Mouse (Mus musculus) hindbrain, embryonic 12.5 days (tissue): ENCODE data around the gene Igbp1. TPM values are rescaled to one million over a fixed set of nuclear protein-coding genes. Genes with fewer than 3 reads are reported as not detected.

Experiments
- ATAC-seq: fragments of 200-750 bp; cut with Nextera tagmentation; 2 replicates; pipeline ENCODE4 v1.8.0; 2017; ENCODE audit warnings: moderate TSS enrichment; ENCODE audit not compliant: low FRiP score
- H3K27ac ChIP-seq: fragments of 300-500 bp; sonication (generic); 2 replicates; pipeline ENCODE4 v1.5.1; 2016; ENCODE audit warnings: mild to moderate bottlenecking
- H3K27me3 ChIP-seq: fragments of 300-500 bp; sonication (generic); 2 replicates; pipeline ENCODE4 v1.6.1; 2016; ENCODE audit warnings: mild to moderate bottlenecking
- H3K36me3 ChIP-seq: fragments of 300-500 bp; sonication (generic); 2 replicates; pipeline ENCODE4 v1.6.1; 2016; ENCODE audit warnings: mild to moderate bottlenecking
- H3K4me1 ChIP-seq: fragments of 300-500 bp; sonication (generic); 2 replicates; pipeline ENCODE4 v1.6.1; 2016
- H3K4me2 ChIP-seq: fragments of 300-500 bp; sonication (generic); replicated peaks from 2 replicates; pipeline ENCODE4 v1.6.1; 2016; ENCODE audit warnings: mild to moderate bottlenecking
- H3K4me3 ChIP-seq: fragments of 300-500 bp; sonication (generic); 2 replicates; pipeline ENCODE4 v1.5.1; 2016; ENCODE audit warnings: mild to moderate bottlenecking
- H3K9ac ChIP-seq: fragments of 300-500 bp; sonication (generic); 2 replicates; pipeline ENCODE4 v1.6.1; 2016; ENCODE audit warnings: mild to moderate bottlenecking, moderate library complexity
- H3K9me3 ChIP-seq: fragments of 300-500 bp; sonication (generic); replicated peaks from 2 replicates; pipeline ENCODE4 v1.6.1; 2016; ENCODE audit warnings: mild to moderate bottlenecking
- WGBS: fragments of 180-500 bp; shearing (Covaris S2); methylation state at CpG from one replicate; pipeline ENCODE4 v1.1.7; 2016; 5-methylcytosine and 5-hydroxymethylcytosine counted together
- polyA plus RNA-seq: library from polyadenylated mRNA; unstranded; fragments of >200 nt; fragmentation: Nextera tagmentation; extraction: Ambion mirVana; gene quantifications from 2 replicates; pipeline ENCODE4 v1.2.1, GENCODE M21; 2016

Igbp1 gene
- 30.8 and 31.2 TPM in 2 replicates for polyA plus RNA-seq

DNA sequence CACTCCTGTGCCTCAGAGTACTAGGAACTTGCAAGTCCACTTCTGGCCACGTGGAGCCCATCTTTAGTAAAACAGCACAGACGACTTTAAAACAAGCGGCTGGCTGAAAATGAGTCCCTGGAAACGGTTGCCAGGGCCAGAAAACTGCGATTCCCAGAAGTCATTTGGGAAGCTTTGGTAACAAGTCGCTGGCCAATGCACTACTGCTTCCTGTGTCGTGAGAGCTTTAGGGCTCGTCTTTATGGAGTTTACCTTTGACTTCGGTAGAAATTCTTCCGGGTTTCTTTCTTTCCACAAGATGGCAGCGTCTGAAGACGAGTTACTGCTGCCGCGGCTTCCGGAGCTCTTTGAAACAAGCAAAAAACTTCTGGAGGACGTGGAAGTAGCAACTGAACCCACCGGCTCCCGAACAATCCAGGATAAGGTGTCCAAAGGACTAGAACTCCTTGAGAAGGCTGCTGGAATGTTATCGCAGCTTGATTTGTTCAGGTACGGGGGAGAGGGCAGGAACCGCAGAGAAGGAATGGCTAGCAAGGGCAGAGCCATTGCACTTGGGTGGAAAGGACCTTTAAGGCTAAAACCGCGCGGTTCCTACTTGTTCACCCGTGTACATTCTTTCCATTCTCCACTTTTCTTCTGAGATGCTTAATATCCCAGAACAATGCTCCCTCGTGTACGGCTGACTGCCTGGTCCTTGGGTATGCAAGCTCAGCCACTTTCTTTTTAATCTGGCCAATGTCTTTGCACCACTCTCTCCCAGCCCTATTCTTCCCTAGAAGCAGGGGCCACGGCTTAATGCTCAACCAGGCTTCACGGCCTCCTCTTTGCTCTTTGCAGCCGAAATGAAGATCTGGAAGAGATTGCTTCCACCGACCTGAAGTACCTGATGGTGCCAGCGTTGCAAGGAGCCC is at the start of gene Igbp1:
Igbp1 (plus strand) TSS at position 224 of the 911 bp plus-strand sequence.
- H3K4me1 ChIP-seq, result 0 out of 2 replicates have a peak, but pooled peaks cover 4% of the 10 kb centered on the region
- peak within 1 kb of the TSS; percentile 61 for H3K4me2 ChIP-seq
- peaks cover 16% of the 10 kb centered on the region for H3K27me3 ChIP-seq
- H3K27ac ChIP-seq, result no peak within 1 kb of the TSS
- peak within 1 kb of the TSS; percentile 66 for H3K9ac ChIP-seq
- peak; percentile 97 for ATAC-seq
- 20% methylated on average over 32 of the region's 32 CpGs for WGBS
- H3K4me3 ChIP-seq, result peak within 1 kb of the TSS; percentile 55
- H3K9me3 ChIP-seq, result no peaks in the 10 kb centered on the region
- 0 out of 2 replicates have a peak, but pooled peaks cover 11% of the 10 kb centered on the region for H3K36me3 ChIP-seq

DNA sequence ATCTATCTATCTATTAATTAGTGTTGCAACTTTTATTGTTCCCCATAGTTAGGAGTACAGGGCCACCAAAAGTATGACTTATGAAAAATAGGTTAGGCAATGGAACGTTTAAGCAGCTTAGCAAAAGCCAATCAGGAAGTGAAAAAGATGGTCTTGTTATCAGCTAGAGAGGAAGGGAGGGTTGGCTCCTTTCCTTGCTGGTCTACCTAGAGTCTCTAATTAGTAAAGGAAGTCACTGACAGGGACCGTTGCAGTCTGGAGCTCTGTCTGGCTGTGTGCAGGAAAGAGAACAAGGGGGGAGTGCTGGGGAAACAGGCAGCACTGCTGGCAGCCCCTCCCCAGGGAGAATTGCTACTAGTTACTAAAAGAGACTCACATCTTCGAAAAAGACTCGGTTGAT is 26.0 kb upstream of the Igbp1 start:
- Histone ChIP-seq H3K36me3 (no peaks in the 10 kb centered on the region), H3K27ac (no peak overlapping the region), H3K9ac (no peak overlapping the region), H3K4me2 (no peak overlapping the region), H3K27me3 (peaks cover 17% of the 10 kb centered on the region), H3K4me1 (no peaks in the 10 kb centered on the region), H3K9me3 (no peaks in the 10 kb centered on the region), H3K4me3 (no peak overlapping the region)
- WGBS, result 70% methylated on average over 4 of the region's 4 CpGs
- ATAC-seq, result no peak

DNA sequence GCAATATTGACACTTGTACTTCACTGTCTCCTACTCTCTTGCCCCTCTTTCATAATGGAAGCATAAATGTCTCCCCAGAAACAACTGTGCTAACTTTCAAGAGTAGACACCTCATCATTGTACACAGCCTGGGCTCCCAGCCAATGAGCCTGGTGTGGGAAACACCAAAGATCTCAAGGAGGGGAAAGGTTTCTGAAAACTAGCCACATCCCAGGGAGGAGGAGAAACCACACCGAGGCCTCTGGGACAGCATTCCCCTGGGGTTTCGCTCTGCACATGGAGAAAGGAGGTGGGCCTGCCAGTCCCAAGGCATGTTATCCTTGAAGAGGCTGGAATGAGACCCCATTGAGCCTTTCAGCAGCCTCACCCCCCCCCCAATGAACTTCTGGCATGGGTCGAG is 24.0 kb upstream of the Igbp1 start:
- Histone ChIP-seq H3K27ac (no peak overlapping the region), H3K4me3 (no peak overlapping the region), H3K4me1 (no peaks in the 10 kb centered on the region), H3K36me3 (no peaks in the 10 kb centered on the region), H3K9me3 (no peaks in the 10 kb centered on the region), H3K9ac (no peak overlapping the region), H3K4me2 (no peak overlapping the region), H3K27me3 (peaks cover 18% of the 10 kb centered on the region)
- WGBS, result 94% methylated on average over 3 of the region's 3 CpGs
- no peak for ATAC-seq

DNA sequence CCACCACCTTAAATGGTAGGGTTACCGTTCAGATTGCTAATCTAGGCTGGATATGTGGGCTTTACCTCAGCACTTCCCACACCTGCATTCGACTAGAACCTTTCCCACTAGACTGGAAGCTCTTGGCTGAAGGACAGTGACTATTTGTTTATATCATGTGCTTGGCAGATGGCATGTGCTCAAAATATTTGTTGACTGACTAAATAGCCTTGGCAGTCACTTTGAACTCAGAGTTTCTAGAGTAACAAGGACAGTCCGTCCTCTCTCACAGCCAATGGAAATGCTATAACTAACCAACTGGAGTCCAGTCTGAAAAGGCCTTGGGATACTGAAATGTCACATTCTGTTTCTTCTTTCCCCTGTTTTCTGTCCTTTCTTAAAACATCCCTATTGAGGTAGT is 22.6 kb upstream of the Igbp1 start:
- WGBS, result 83% methylated on average over 3 of the region's 3 CpGs
- Histone ChIP-seq H3K4me3 (no peak overlapping the region), H3K4me2 (no peak overlapping the region), H3K9me3 (no peaks in the 10 kb centered on the region), H3K36me3 (no peaks in the 10 kb centered on the region), H3K27me3 (peaks cover 24% of the 10 kb centered on the region), H3K4me1 (no peaks in the 10 kb centered on the region), H3K27ac (no peak overlapping the region), H3K9ac (no peak overlapping the region)
- no peak for ATAC-seq

DNA sequence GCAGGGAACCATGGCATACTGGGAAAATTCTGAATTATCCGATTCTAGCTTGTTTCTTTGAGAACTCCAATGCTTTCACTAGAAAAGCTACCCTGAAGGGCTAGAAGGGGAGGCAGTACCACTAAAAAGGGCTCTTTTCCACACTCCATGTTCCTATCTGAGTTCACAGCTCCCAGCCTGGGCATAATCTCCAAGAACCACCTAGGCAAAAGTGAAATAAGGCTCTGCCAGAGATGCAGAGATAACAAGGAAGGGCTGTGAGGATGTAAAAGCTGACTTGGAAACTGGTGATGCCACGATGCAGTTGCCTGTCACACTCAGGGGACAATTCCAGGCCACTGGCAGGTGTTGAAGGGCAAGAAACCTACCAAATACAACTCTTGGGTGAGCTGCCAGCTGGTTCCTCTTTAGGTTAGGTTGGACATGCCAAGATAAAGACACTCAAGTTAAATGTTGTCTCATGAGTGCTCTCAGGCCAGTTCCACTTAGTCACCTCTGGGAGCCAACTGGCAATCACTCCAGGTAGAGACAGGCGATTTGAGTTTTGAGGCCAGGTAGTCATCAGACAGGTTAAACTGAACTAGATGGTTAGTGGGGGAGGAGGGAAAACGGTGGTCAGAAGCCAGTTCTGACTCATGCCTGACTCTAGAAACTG is 18.4 kb upstream of the Igbp1 start:
- 64% methylated on average over 4 of the region's 4 CpGs for WGBS
- H3K27ac ChIP-seq, result no peak overlapping the region
- H3K36me3 ChIP-seq, result no peaks in the 10 kb centered on the region
- no peak overlapping the region for H3K4me3 ChIP-seq
- no peaks in the 10 kb centered on the region for H3K9me3 ChIP-seq
- no peak for ATAC-seq
- no peaks in the 10 kb centered on the region for H3K4me1 ChIP-seq
- H3K27me3 ChIP-seq, result peaks cover 16% of the 10 kb centered on the region
- H3K4me2 ChIP-seq, result no peak overlapping the region
- no peak overlapping the region for H3K9ac ChIP-seq

DNA sequence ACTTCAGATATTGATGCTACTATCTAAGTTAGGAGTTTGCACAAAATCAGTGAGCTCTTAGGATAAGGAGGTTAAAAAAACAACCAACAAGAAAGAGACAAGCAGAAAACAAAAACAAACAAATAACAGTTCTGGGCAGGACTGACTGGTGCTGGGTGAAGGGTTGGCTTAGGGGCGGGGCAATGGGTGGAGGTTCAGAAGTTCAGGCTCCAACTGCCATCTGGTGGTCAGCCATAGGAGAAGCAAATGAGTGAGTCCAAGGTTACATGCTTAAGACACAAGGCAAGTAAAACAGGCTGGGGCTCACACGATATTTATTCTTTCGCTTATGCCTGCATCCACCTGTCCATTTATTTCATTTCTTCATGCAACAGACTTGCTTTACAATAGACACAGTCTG is 13.8 kb upstream of the Igbp1 start:
- peaks cover 13% of the 10 kb centered on the region for H3K27me3 ChIP-seq
- no peak overlapping the region for H3K4me2 ChIP-seq
- peak; percentile 75; the same call in 1 of the 2 replicates for ATAC-seq
- H3K9ac ChIP-seq, result no peak overlapping the region
- H3K4me1 ChIP-seq, result no peaks in the 10 kb centered on the region
- H3K27ac ChIP-seq, result no peak overlapping the region
- H3K36me3 ChIP-seq, result no peaks in the 10 kb centered on the region
- H3K9me3 ChIP-seq, result no peaks in the 10 kb centered on the region
- no peak overlapping the region for H3K4me3 ChIP-seq
- 28% methylated on average over 3 of the region's 3 CpGs for WGBS

DNA sequence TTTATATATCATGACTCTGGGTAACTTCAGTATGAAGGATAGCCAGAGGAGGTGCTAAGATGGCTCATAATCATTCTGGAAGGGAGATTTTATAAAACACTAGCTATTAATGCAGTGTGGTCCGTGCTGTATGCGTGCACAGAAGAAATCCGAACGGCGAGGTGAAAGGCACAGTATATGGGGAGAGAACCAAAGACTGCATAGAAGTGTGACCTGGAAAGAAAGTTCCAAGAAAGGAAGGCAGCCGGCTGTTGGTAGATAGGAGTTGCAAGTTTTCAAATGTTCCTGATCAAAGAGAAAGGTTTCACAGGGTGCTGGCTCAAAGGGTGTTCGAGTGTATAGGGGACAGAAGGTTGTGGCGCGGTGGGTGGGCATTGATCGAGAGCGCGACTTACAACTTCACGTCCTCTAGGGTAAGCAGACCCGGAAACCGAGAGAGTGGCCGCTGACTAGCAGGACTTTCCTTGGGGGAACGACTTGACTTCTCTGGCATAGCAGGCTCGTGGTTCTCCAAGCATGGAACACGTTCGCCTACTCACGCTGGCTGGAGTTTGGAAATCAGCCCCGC is 507 bp upstream of the Igbp1 start:
- H3K9ac ChIP-seq, result no peak overlapping the region
- peaks cover 17% of the 10 kb centered on the region for H3K27me3 ChIP-seq
- ATAC-seq, result peak; percentile 81
- 0 out of 2 replicates have a peak, but pooled peaks cover 8% of the 10 kb centered on the region for H3K36me3 ChIP-seq
- 26% methylated on average over 22 of the region's 22 CpGs for WGBS
- no peak overlapping the region for H3K27ac ChIP-seq
- H3K9me3 ChIP-seq, result no peaks in the 10 kb centered on the region
- H3K4me3 ChIP-seq, result peak overlapping the region; percentile 55
- peak overlapping the region; percentile 48 for H3K4me2 ChIP-seq
- 0 out of 2 replicates have a peak, but pooled peaks cover 4% of the 10 kb centered on the region for H3K4me1 ChIP-seq

DNA sequence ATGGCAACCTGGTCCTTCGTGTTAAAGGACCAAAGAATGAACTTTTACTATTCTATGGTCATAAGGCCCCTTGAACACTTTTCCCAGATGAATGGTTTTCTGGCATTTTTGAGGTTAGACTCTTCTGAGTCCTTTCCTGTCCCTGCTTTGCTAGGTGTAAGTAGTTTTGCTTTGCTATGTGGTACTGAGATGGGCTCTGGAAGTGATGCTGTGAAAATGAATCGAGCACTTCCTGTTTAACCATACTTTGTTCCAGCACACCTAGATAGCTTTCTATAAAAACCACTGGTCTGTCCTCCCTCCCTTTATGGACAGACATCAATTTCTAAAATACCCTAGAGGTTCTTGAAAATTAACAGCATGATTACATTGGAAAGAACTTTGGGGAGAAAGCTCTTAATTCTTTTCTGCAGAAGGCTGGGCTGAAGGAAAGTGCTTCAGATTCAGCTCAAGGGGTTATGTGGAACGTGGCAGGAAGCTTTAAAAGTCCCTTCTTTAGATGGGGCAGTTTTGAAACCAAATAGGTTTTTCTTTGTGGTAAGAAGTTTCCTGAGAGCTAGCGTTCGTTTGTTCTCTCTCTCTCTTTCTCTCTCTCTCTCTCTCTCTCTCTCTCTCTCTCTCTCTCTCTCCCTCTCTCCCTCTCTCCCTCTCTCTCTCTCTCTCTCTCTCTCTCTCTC is 10.2 kb downstream of the Igbp1 start:
- no peaks in the 10 kb centered on the region for H3K4me1 ChIP-seq
- WGBS, result 76% methylated on average over 5 of the region's 5 CpGs
- H3K36me3 ChIP-seq, result no peaks in the 10 kb centered on the region
- H3K9me3 ChIP-seq, result no peaks in the 10 kb centered on the region
- H3K9ac ChIP-seq, result no peak overlapping the region
- ATAC-seq, result no peak
- peaks cover 5% of the 10 kb centered on the region; the same call in 1 of the 2 replicates for H3K27me3 ChIP-seq
- H3K4me2 ChIP-seq, result no peak overlapping the region
- H3K27ac ChIP-seq, result no peak overlapping the region
- no peak overlapping the region for H3K4me3 ChIP-seq

DNA sequence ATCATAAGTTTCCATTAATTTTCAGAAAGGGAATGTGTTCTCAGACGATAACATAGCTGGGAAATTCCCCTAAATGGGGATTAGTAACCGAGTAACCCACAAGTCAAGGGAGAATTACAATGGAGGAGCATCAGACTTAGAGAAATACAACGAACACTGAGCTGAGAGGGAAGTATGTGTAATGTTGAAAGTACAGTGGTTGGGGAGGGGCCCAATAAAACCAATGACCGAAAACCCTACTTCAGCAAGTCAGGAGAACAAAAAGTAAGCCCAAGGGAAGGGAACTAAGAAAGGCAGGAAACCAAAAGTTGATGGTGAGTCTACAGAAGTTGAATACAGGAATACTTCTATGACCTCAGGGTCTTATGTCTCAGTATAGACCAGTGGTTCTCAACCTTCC is 14.1 kb downstream of the Igbp1 start:
- no peaks in the 10 kb centered on the region for H3K9me3 ChIP-seq
- 91% methylated on average over 4 of the region's 4 CpGs for WGBS
- peaks cover 8% of the 10 kb centered on the region; the same call in 1 of the 2 replicates for H3K27me3 ChIP-seq
- H3K4me1 ChIP-seq, result no peaks in the 10 kb centered on the region
- H3K36me3 ChIP-seq, result 0 out of 2 replicates have a peak, but pooled peaks cover 3% of the 10 kb centered on the region
- no peak overlapping the region for H3K9ac ChIP-seq
- no peak overlapping the region for H3K4me2 ChIP-seq
- no peak overlapping the region for H3K4me3 ChIP-seq
- no peak for ATAC-seq
- H3K27ac ChIP-seq, result no peak overlapping the region

DNA sequence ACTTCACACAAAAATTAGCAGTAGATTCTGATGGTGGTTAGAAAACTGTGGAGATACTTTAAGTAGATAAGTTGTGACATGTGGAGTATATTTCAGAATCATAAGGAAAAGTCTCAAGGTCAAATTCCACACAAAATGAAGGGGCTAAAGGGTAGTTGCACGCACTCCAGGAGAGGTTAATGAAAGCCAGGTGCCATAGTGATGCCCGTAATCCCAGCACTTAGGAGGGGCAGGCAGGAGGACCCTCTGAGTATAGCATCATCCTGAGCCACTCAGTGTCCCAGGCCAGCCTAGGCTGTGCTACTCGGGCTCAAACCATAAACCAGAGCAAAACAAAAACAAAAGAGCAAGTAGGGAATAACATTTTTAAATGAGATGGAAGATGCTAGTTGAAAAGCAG is 15.8 kb downstream of the Igbp1 start:
- H3K9me3 ChIP-seq, result no peaks in the 10 kb centered on the region
- H3K4me2 ChIP-seq, result no peak overlapping the region
- H3K4me3 ChIP-seq, result no peak overlapping the region
- H3K36me3 ChIP-seq, result 0 out of 2 replicates have a peak, but pooled peaks cover 3% of the 10 kb centered on the region
- ATAC-seq, result no peak
- H3K4me1 ChIP-seq, result no peaks in the 10 kb centered on the region
- 76% methylated on average over 3 of the region's 3 CpGs for WGBS
- no peak overlapping the region for H3K27ac ChIP-seq
- H3K9ac ChIP-seq, result no peak overlapping the region
- peaks cover 8% of the 10 kb centered on the region; the same call in 1 of the 2 replicates for H3K27me3 ChIP-seq

DNA sequence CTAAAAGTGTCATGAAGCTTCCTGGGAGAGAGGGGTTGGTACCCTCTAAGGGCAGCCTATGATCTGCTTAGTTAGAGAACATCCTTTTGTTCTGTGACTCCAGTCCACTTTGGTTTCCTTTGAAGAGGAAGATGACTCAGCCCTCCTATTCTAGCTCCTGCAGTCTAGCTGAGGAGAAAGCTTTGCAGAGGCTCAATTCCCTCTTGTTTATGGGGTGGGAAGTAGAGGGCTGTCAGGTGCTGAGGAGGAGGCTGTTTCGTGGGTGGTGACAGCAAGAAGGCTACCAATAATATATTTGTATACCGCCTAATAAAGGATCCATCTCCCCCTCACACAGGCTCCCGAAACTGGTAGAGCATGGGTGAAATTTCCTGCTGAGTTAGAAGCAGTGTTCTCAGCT is 22.6 kb downstream of the Igbp1 start:
- peaks cover 13% of the 10 kb centered on the region; the same call in 1 of the 2 replicates for H3K27me3 ChIP-seq
- no peaks in the 10 kb centered on the region for H3K4me1 ChIP-seq
- H3K36me3 ChIP-seq, result no peaks in the 10 kb centered on the region
- 89% methylated on average over 3 of the region's 3 CpGs for WGBS
- H3K4me3 ChIP-seq, result no peak overlapping the region
- H3K9ac ChIP-seq, result no peak overlapping the region
- no peak overlapping the region for H3K4me2 ChIP-seq
- no peak overlapping the region for H3K27ac ChIP-seq
- no peak for ATAC-seq
- H3K9me3 ChIP-seq, result no peaks in the 10 kb centered on the region

DNA sequence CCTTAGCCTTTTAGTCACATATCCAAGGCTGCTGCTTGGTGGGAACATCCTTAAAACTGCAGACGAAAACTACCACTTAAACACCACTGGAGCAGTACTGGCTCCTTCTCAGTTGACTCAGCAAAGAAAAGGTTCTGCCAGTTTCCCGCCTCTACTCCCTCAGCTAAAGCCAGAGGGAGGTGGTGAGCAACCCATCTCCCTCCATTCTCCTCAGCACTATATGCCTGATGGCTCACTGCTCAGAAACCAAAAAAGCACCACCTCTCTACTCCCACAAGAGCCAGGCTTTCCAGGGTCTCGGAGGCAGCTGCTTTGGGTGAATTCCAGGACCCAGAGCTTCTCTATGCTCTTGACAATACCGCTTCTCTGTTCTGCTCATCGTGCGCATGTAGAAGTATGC is 23.5 kb downstream of the Igbp1 start:
- Histone ChIP-seq H3K9ac (no peak overlapping the region), H3K9me3 (no peaks in the 10 kb centered on the region), H3K27ac (no peak overlapping the region), H3K4me2 (no peak overlapping the region), H3K36me3 (no peaks in the 10 kb centered on the region), H3K4me3 (no peak overlapping the region), H3K4me1 (no peaks in the 10 kb centered on the region), H3K27me3 (peaks cover 13% of the 10 kb centered on the region; the same call in 1 of the 2 replicates)
- WGBS, result 95% methylated on average over 6 of the region's 6 CpGs
- no peak for ATAC-seq
